Mouse (Mus musculus) lung, postnatal 0 days (tissue): ENCODE measurements at regions not wholly inside any gene's neighbourhood (a gene's known extent, or its start where the extent isn't known, plus 50 kb on each side); places are given as distances from the start of the nearest gene placed in this dataset.

ENCODE experiments used
- ATAC-seq: fragments of 200-750 bp; cut with Nextera tagmentation; 2 replicates; pipeline ENCODE4 v1.8.0; 2017; ENCODE audit warnings: moderate library complexity
- DNase-seq: peaks from one replicate; pipeline ENCODE4 v3.0.0-alpha.2; 2016; ENCODE audit warnings: low spot score
- H3K27ac ChIP-seq: fragments of 300-500 bp; sonication (generic); 2 replicates; pipeline ENCODE4 v1.5.1; 2014; ENCODE audit warnings: antibody characterized with exemption, mild to moderate bottlenecking, low read length, mixed read lengths
- H3K27me3 ChIP-seq: fragments of 300-500 bp; sonication (generic); replicated peaks from 2 replicates; pipeline ENCODE4 v1.6.1; 2014; ENCODE audit warnings: low read length, mixed read lengths; ENCODE audit not compliant: insufficient read depth
- H3K36me3 ChIP-seq: fragments of 300-500 bp; sonication (generic); 2 replicates; pipeline ENCODE4 v1.6.1; 2014; ENCODE audit warnings: low read length, mixed read lengths; ENCODE audit not compliant: insufficient read depth
- H3K4me1 ChIP-seq: fragments of 300-500 bp; sonication (generic); 2 replicates; pipeline ENCODE4 v1.6.1; 2014; ENCODE audit warnings: antibody characterized with exemption, low read depth, low read length, mixed read lengths; ENCODE audit not compliant: insufficient read depth
- H3K4me2 ChIP-seq: fragments of 300-500 bp; sonication (generic); replicated peaks from 2 replicates; pipeline ENCODE4 v1.6.1; 2014; ENCODE audit warnings: low read depth, mild to moderate bottlenecking, low read length, moderate library complexity, mixed read lengths
- H3K4me3 ChIP-seq: fragments of 300-500 bp; sonication (generic); 2 replicates; pipeline ENCODE4 v1.5.1; 2014; ENCODE audit warnings: low read depth, low read length
- H3K9ac ChIP-seq: fragments of 300-500 bp; sonication (generic); replicated peaks from 2 replicates; pipeline ENCODE4 v1.6.1; 2014; ENCODE audit warnings: low read depth, mild to moderate bottlenecking
- H3K9me3 ChIP-seq: fragments of 300-500 bp; sonication (generic); 2 replicates; pipeline ENCODE4 v1.6.1; 2016; ENCODE audit warnings: low read length, mixed read lengths
- CTCF ChIP-seq: IDR thresholded peaks from 2 replicates; pipeline ENCODE4 v1.5.1; 2016; ENCODE audit warnings: antibody characterized with exemption, mild to moderate bottlenecking
- EP300 ChIP-seq: IDR thresholded peaks from 2 replicates; pipeline ENCODE4 v1.6.1; 2016; ENCODE audit warnings: antibody characterized with exemption, mild to moderate bottlenecking, control low read depth

DNA sequence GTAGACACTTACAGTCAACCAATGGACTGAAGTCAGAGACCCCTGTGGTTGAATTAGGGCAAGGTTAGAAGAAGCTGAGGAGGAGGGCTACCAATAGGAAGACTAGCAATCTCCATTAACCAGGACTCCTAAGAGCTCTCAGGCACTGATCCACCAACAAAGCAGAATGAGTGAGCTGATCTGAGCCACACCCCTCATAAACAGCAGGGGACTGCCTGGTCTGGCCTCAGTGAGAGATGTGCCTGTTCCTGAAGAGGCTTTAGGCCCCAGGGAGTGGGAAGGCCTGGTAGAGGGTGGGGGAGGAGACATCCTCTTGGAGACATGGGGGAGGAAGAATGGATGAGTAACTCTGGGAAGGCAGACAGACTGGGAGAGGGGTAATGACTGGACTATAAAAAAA, 1445.6 kb upstream of the Acvr2a start:
- no peak for ATAC-seq
- no peak for DNase-seq
- no peaks in the 10 kb centered on the region for H3K36me3 ChIP-seq

More for the DNA sequence above, 1445.6 kb upstream of the Acvr2a start:
- Histone ChIP-seq H3K27ac (no peak overlapping the region), H3K27me3 (no peaks in the 10 kb centered on the region), H3K4me3 (no peak overlapping the region), H3K9me3 (no peaks in the 10 kb centered on the region), H3K4me1 (no peaks in the 10 kb centered on the region), H3K9ac (no peak overlapping the region), H3K4me2 (no peak overlapping the region)
- TF ChIP-seq CTCF = no peak
- TF ChIP-seq EP300 = no peak
